Mouse (Mus musculus) heart, embryonic 10.5 days (tissue): ENCODE data around the gene Gm17175. TPM values are rescaled to one million over a fixed set of nuclear protein-coding genes. Genes with fewer than 3 reads are reported as not detected.
"Not testable (repeated sequence)": the region's sequence is repeated elsewhere in the genome, so short reads cannot be mapped to it uniquely, and the experiment has no call there.

Experiments used
- DNase-seq: peaks from one replicate; pipeline ENCODE4 v3.0.0-alpha.2; 2017; ENCODE audit warnings: low spot score
- H3K27ac ChIP-seq: fragments of 300-500 bp; sonication (generic); 2 replicates; pipeline ENCODE4 v1.5.1; 2016; ENCODE audit warnings: mild to moderate bottlenecking
- H3K27me3 ChIP-seq: fragments of 300-500 bp; sonication (generic); 2 replicates; pipeline ENCODE4 v1.6.1; 2016; ENCODE audit warnings: mild to moderate bottlenecking; ENCODE audit not compliant: poor library complexity, insufficient read depth, severe bottlenecking
- H3K36me3 ChIP-seq: fragments of 300-500 bp; sonication (generic); 2 replicates; pipeline ENCODE4 v1.6.1; 2016; ENCODE audit warnings: mild to moderate bottlenecking, moderate library complexity
- H3K4me1 ChIP-seq: fragments of 300-500 bp; sonication (generic); 2 replicates; pipeline ENCODE4 v1.6.1; 2016; ENCODE audit warnings: mild to moderate bottlenecking
- H3K4me3 ChIP-seq: fragments of 300-500 bp; sonication (generic); 2 replicates; pipeline ENCODE4 v1.5.1; 2016; ENCODE audit warnings: mild to moderate bottlenecking, moderate library complexity
- H3K9me3 ChIP-seq: fragments of 300-500 bp; sonication (generic); 2 replicates; pipeline ENCODE4 v1.6.1; 2016; ENCODE audit warnings: mild to moderate bottlenecking, moderate library complexity
- WGBS: fragments of 180-500 bp; shearing (Covaris S2); methylation state at CpG from one replicate; pipeline ENCODE4 v1.1.7; 2016; 5-methylcytosine and 5-hydroxymethylcytosine counted together
- polyA plus RNA-seq: library from polyadenylated mRNA; unstranded; fragments of >200 nt; fragmentation: Nextera tagmentation; extraction: Ambion mirVana; gene quantifications from 2 replicates; pipeline ENCODE4 v1.2.1, GENCODE M21; 2016

The Gm17175 gene
- polyA plus RNA-seq: not detected in 2 replicates

GRCm38 (mm10) chr14:51573963-51574362 lies at the start of gene Gm17175:
Gene Gm17175, minus strand, starts transcription at chr14:51574063.
- DNase-seq, H3K36me3 ChIP-seq, H3K27ac ChIP-seq, H3K27me3 ChIP-seq, H3K4me3 ChIP-seq, H3K9me3 ChIP-seq, H3K4me1 ChIP-seq: not testable (repeated sequence)
- 88% methylated on average over 2 of the region's 2 CpGs for WGBS

DNA sequence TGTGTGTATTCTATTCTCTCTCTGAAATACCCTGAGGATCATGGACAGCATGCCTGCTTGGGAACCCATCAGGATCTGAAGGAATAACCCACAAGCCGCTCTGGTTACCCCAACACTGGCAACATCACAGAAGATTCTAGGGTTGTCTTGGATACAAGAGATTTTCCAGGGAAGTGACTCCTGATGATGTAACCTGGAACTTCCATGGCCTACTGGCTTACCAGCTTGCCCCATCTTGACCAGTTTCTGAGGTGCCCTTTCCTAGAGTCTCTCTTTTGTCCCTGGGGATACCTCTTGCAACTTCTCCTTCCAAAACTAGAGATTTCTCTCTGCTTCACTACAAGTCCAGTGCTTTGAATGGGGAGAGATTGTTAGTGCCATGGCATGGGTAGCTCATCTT lies 37.3 kb upstream of the Gm17175 start, which contains the start of gene Gm17078:
Gene Gm17078, minus strand, starts transcription at position 101 of the 400 bp plus-strand sequence.
- Histone ChIP-seq H3K27ac (no peak within 1 kb of the TSS), H3K36me3 (no peaks in the 10 kb centered on the region), H3K4me3 (no peak within 1 kb of the TSS), H3K9me3 (no peaks in the 10 kb centered on the region), H3K4me1 (no peaks in the 10 kb centered on the region), H3K27me3 (no peaks in the 10 kb centered on the region)
- no peak for DNase-seq
- 61% methylated on average over 1 of the region's 1 CpGs for WGBS

GRCm38 (mm10) chr14:51592039-51592438 lies 18.2 kb upstream of the Gm17175 start, which contains the start of gene Gm17174:
Gene Gm17174, minus strand, starts transcription at chr14:51592139.
- WGBS: 80% methylated on average over 4 of the region's 4 CpGs
- not testable (repeated sequence) for H3K4me3 ChIP-seq

DNA sequence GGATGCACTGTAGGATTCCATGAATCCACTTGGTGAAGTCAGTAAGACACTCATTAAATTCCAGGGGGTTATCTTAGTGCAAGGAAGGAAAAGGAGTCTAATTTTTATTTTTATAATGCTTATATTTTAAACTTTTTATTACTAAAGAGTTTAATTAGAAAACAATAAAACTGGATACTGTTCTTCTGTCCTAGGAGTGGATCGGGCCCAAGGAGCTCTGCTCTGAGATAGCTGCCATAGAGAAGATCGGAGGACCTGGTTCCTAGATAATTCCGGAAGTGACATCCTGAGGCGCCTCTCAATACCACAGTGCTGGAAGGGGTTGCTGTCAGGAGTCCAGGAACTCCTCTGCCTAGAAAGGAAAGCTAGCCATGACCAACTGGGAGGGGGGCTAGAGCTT lies 21.4 kb downstream of the Gm17175 start, which contains the start of gene Gm5622:
Gene Gm5622, plus strand, starts transcription at position 301 of the 400 bp plus-strand sequence.
- Histone ChIP-seq H3K9me3 (no peaks in the 10 kb centered on the region), H3K27ac (no peak within 1 kb of the TSS), H3K27me3 (no peaks in the 10 kb centered on the region), H3K4me1 (no peaks in the 10 kb centered on the region), H3K36me3 (no peaks in the 10 kb centered on the region), H3K4me3 (no peak within 1 kb of the TSS)
- 83% methylated on average over 4 of the region's 4 CpGs for WGBS
- no peak for DNase-seq

More at GRCm38 (mm10) chr14:51592039-51592438, 18.2 kb upstream of the Gm17175 start, which contains the start of gene Gm17174:
- H3K4me1 ChIP-seq, H3K36me3 ChIP-seq, H3K9me3 ChIP-seq, H3K27ac ChIP-seq, H3K27me3 ChIP-seq, DNase-seq: not testable (repeated sequence)

Other genes starting within 250 kb of the Gm17175 start
- not detected in 2 replicates for gene Gm7247, start 212.3 kb downstream of the Gm17175 start, polyA plus RNA-seq
- gene Vmn2r88, start 163.2 kb downstream of the Gm17175 start, polyA plus RNA-seq: not detected in 2 replicates
- not detected in 2 replicates for gene Vmn2r89, start 122.2 kb downstream of the Gm17175 start, polyA plus RNA-seq
- 0.08 TPM in 1 of 2 replicates, not detected in the other for gene Gm5622, start 21.3 kb downstream of the Gm17175 start, polyA plus RNA-seq
- not detected in 2 replicates for gene Gm17174, start 18.1 kb upstream of the Gm17175 start, polyA plus RNA-seq
- gene Gm17078, start 37.2 kb upstream of the Gm17175 start, polyA plus RNA-seq: not detected in 2 replicates
- not detected in 2 replicates for gene Gm4181, start 61.6 kb upstream of the Gm17175 start, polyA plus RNA-seq
- not detected in 2 replicates for gene Gm17079, start 121.4 kb upstream of the Gm17175 start, polyA plus RNA-seq
- gene Gm5800, start 143.1 kb upstream of the Gm17175 start, polyA plus RNA-seq: not detected in 2 replicates
- gene Ang4, start 199.5 kb upstream of the Gm17175 start, polyA plus RNA-seq: not detected in 2 replicates
- not detected in 2 replicates for gene AY358078, start 226.0 kb upstream of the Gm17175 start, polyA plus RNA-seq